ENCODE assay signal across 8 mouse cellular contexts in genomic region chr7:43313013-43313428, GRCm38 (mm10). TPM values are rescaled to one million over a fixed set of nuclear protein-coding genes. Genes with fewer than 3 reads are reported as not detected.
A peak's percentile ranks its signal among the peaks of the same experiment; 100 is the strongest.
DNase-seq lines count a peak whose midpoint lies in the region; ATAC-seq and TF ChIP-seq lines count a peak whose summit lies in the region.

Zfp715 (minus strand) TSS chr7:43313294.

- under 1% methylated on average over 33 of the region's 33 CpGs for WGBS in forebrain, embryonic 11.5 days
- under 1% methylated on average over 33 of the region's 33 CpGs for WGBS in heart, embryonic 16.5 days
- 0% methylated on average over 33 of the region's 33 CpGs for WGBS in liver, embryonic 15.5 days (ENCODE audit: insufficient replicate concordance)
- WGBS in neural tube, embryonic 12.5 days = under 1% methylated on average over 33 of the region's 33 CpGs

- peak; percentile 85 for TF ChIP-seq POLR2A in CH12.LX (IDR thresholded peaks at IDR 0.05; ENCODE audit: low read depth, low read length)

- dilution Hi-C loops in CH12.LX (cut with MboI; ENCODE audit: extremely low pct_ligation_motif_present, extremely low pct_unique_long_range_greater_than_20kb, low sequenced_read_pairs) = no loop called here

- peaks cover 13% of the 10 kb centered on the region for H3K79me2 ChIP-seq in CH12.LX (replicated peaks; ENCODE audit: control insufficient read depth, extremely low read depth, insufficient read depth, poor library complexity, severe bottlenecking)

- peaks cover 7 to 46% of the 10 kb centered on the region in 2 experiments for H3K4me1 ChIP-seq in CH12.LX (ENCODE audit: control insufficient read depth in 1 of 2, insufficient read depth in 2 of 2)
- H3K4me1 ChIP-seq in forebrain, embryonic 11.5 days (replicated peaks; ENCODE audit: control insufficient read depth, insufficient read depth, low read length) = no peaks in the 10 kb centered on the region
- peaks cover 15% of the 10 kb centered on the region for H3K4me1 ChIP-seq in heart, embryonic 16.5 days (ENCODE audit: control insufficient read depth, insufficient read depth, low read length)
- H3K4me1 ChIP-seq in liver, embryonic 15.5 days (replicated peaks) = peaks cover 44% of the 10 kb centered on the region
- peaks cover 23% of the 10 kb centered on the region for H3K4me1 ChIP-seq in neural tube, embryonic 12.5 days

- H3K9ac ChIP-seq in CH12.LX (ENCODE audit: insufficient read depth, low read depth) = peak within 1 kb of the TSS; percentile 64
- peak within 1 kb of the TSS; percentile 77 for H3K9ac ChIP-seq in forebrain, embryonic 11.5 days (ENCODE audit: low read length)
- peak within 1 kb of the TSS; percentile 84 for H3K9ac ChIP-seq in heart, embryonic 16.5 days (ENCODE audit: low read length)
- peak within 1 kb of the TSS; percentile 72 for H3K9ac ChIP-seq in liver, embryonic 15.5 days
- peak within 1 kb of the TSS; percentile 76 for H3K9ac ChIP-seq in neural tube, embryonic 12.5 days

- peak within 1 kb of the TSS; percentile 44 for H3K27ac ChIP-seq in CH12.LX (ENCODE audit: insufficient read depth, low read depth)
- H3K27ac ChIP-seq in forebrain, embryonic 11.5 days (ENCODE audit: low read depth, low read length) = peak within 1 kb of the TSS; percentile 53
- peak within 1 kb of the TSS; percentile 92 for H3K27ac ChIP-seq in heart, embryonic 16.5 days (ENCODE audit: low read length)
- peak within 1 kb of the TSS; percentile 80 for H3K27ac ChIP-seq in liver, embryonic 15.5 days (replicated peaks)
- H3K27ac ChIP-seq in neural tube, embryonic 12.5 days = peak within 1 kb of the TSS; percentile 20; the same call in 1 of the 2 replicates

- peak within 1 kb of the TSS; percentile 74 for H3K4me2 ChIP-seq in CH12.LX (ENCODE audit: insufficient read depth, low read depth, poor library complexity, severe bottlenecking)
- peak within 1 kb of the TSS; percentile 70 for H3K4me2 ChIP-seq in forebrain, embryonic 11.5 days (ENCODE audit: low read depth, low read length, severe bottlenecking)
- peak within 1 kb of the TSS; percentile 77 for H3K4me2 ChIP-seq in heart, embryonic 16.5 days (ENCODE audit: low read depth, low read length)
- peak within 1 kb of the TSS; percentile 88 for H3K4me2 ChIP-seq in liver, embryonic 15.5 days
- H3K4me2 ChIP-seq in neural tube, embryonic 12.5 days (replicated peaks) = peak within 1 kb of the TSS; percentile 78

- in situ Hi-C loops in CH12.LX (cut with MboI; ENCODE audit: low pct_ligation_motif_present, low pct_unique_long_range_greater_than_20kb, low sequenced_read_pairs) = no loop called here

- peak; percentile 97 for DNase-seq in CH12.LX (ENCODE audit: extremely low read depth)
- DNase-seq in c-Kit-positive CD71-positive TER-119-negative erythroid progenitor cells, embryonic 14.5 days (ENCODE audit: low read depth) = peak; percentile 88
- DNase-seq in forebrain, embryonic 11.5 days (ENCODE audit: low spot score) = peak; percentile 90
- peak; percentile 93 to 97 for DNase-seq in kidney, postnatal 36 days
- peak; percentile 97 for DNase-seq in telencephalon, adult 2 months (ENCODE audit: low read depth, low spot score)

- ATAC-seq in forebrain, embryonic 11.5 days (replicated peaks; ENCODE audit: low FRiP score) = peak; percentile 95
- peak; percentile 91 for ATAC-seq in heart, embryonic 16.5 days (replicated peaks; ENCODE audit: extremely low read depth, insufficient read depth, low FRiP score)
- ATAC-seq in liver, embryonic 15.5 days (ENCODE audit: insufficient read depth) = peak; percentile 91
- ATAC-seq in neural tube, embryonic 12.5 days (ENCODE audit: low FRiP score, low read depth) = peak; percentile 94

- H3K4me3 ChIP-seq in CH12.LX (replicated peaks in 1 of 3; ENCODE audit: low read depth in 2 of 3, low read length in 2 of 3, poor library complexity in 1 of 3) = peak within 1 kb of the TSS; percentile 80 to 98 (median 92)
- peak within 1 kb of the TSS; percentile 70 for H3K4me3 ChIP-seq in forebrain, embryonic 11.5 days (ENCODE audit: low read depth, low read length)
- H3K4me3 ChIP-seq in heart, embryonic 16.5 days (ENCODE audit: low read length) = peak within 1 kb of the TSS; percentile 82
- peak within 1 kb of the TSS; percentile 84 for H3K4me3 ChIP-seq in liver, embryonic 15.5 days (replicated peaks)
- H3K4me3 ChIP-seq in neural tube, embryonic 12.5 days = peak within 1 kb of the TSS; percentile 71

- TF ChIP-seq EP300 in CH12.LX (IDR thresholded peaks at IDR 0.05; ENCODE audit: low read length) = no peak

- no peaks in the 10 kb centered on the region for H3K27me3 ChIP-seq in CH12.LX (replicated peaks)
- no peaks in the 10 kb centered on the region for H3K27me3 ChIP-seq in forebrain, embryonic 11.5 days (ENCODE audit: control insufficient read depth, insufficient read depth, low read length)
- no peaks in the 10 kb centered on the region for H3K27me3 ChIP-seq in heart, embryonic 16.5 days (ENCODE audit: control insufficient read depth, insufficient read depth, low read length)
- no peaks in the 10 kb centered on the region for H3K27me3 ChIP-seq in liver, embryonic 15.5 days
- no peaks in the 10 kb centered on the region for H3K27me3 ChIP-seq in neural tube, embryonic 12.5 days (replicated peaks)

- no peak for TF ChIP-seq RAD21 in CH12.LX (IDR thresholded peaks at IDR 0.05; ENCODE audit: low read depth, low read length)

- no peak for TF ChIP-seq CTCF in CH12.LX (conservative IDR thresholded peaks at IDR 0.05 in 1 of 2, IDR thresholded peaks at IDR 0.05 in 1 of 2; ENCODE audit: low read depth in 2 of 2, low read length in 2 of 2)

- H3K36me3 ChIP-seq in CH12.LX (replicated peaks in 1 of 2; ENCODE audit: control insufficient read depth in 1 of 2, insufficient read depth in 1 of 2, low read length in 1 of 2) = peaks cover 14 to 28% of the 10 kb centered on the region in 2 experiments
- H3K36me3 ChIP-seq in forebrain, embryonic 11.5 days (ENCODE audit: control insufficient read depth, insufficient read depth, low read length) = no peaks in the 10 kb centered on the region
- peaks cover 9% of the 10 kb centered on the region; the same call in 1 of the 2 replicates for H3K36me3 ChIP-seq in heart, embryonic 16.5 days (ENCODE audit: control insufficient read depth, insufficient read depth)
- peaks cover 23% of the 10 kb centered on the region for H3K36me3 ChIP-seq in liver, embryonic 15.5 days (replicated peaks)
- peaks cover 17% of the 10 kb centered on the region for H3K36me3 ChIP-seq in neural tube, embryonic 12.5 days

- H3K9me3 ChIP-seq in CH12.LX (replicated peaks; ENCODE audit: low read length) = no peaks in the 10 kb centered on the region
- no peaks in the 10 kb centered on the region for H3K9me3 ChIP-seq in forebrain, embryonic 11.5 days (ENCODE audit: control insufficient read depth, low read length)
- 0 out of 2 replicates have a peak, but pooled peaks cover 2% of the 10 kb centered on the region for H3K9me3 ChIP-seq in heart, embryonic 16.5 days (replicated peaks; ENCODE audit: control insufficient read depth, low read length)
- no peaks in the 10 kb centered on the region for H3K9me3 ChIP-seq in liver, embryonic 15.5 days (replicated peaks)
- H3K9me3 ChIP-seq in neural tube, embryonic 12.5 days = no peaks in the 10 kb centered on the region

TF ChIP-seq in CH12.LX, 34 proteins besides CTCF, POLR2A, EP300 and RAD21:
- TF ChIP-seq HCFC1 (IDR thresholded peaks at IDR 0.05; ENCODE audit: low read depth, low read length) = peak; percentile 86
- TF ChIP-seq TBP (conservative IDR thresholded peaks at IDR 0.05; ENCODE audit: low read depth, low read length) = peak; percentile 79
- TF ChIP-seq SMC3 (IDR thresholded peaks at IDR 0.05; ENCODE audit: low read depth, low read length) = no peak
- peak; percentile 69; the same call in 1 of the 2 replicates for TF ChIP-seq NELFE (IDR thresholded peaks at IDR 0.05; ENCODE audit: low read depth, low read length)
- no peak for TF ChIP-seq GABPA (IDR thresholded peaks at IDR 0.05; ENCODE audit: insufficient replicate concordance, low read depth, low read length)
- no peak for TF ChIP-seq JUND (conservative IDR thresholded peaks at IDR 0.05; ENCODE audit: low read depth, low read length)
- peak; percentile 82; the same call in 1 of the 2 replicates for TF ChIP-seq MXI1 (IDR thresholded peaks at IDR 0.05; ENCODE audit: low read depth, low read length)
- TF ChIP-seq IRF4 (IDR thresholded peaks at IDR 0.05; ENCODE audit: low read depth, low read length) = 0 out of 2 replicates have a peak, but pooled peaks have one; percentile 15
- no peak; the same call in 1 of the 2 replicates for TF ChIP-seq ZMIZ1 (IDR thresholded peaks at IDR 0.05; ENCODE audit: low read depth, low read length)
- TF ChIP-seq NRF1 (IDR thresholded peaks at IDR 0.05; ENCODE audit: low read depth, low read length) = peak; percentile 84
- no peak for TF ChIP-seq ETS1 (conservative IDR thresholded peaks at IDR 0.05; ENCODE audit: low read depth, low read length)
- TF ChIP-seq ELF1 (IDR thresholded peaks at IDR 0.05; ENCODE audit: low read depth, low read length) = peak; percentile 88
- TF ChIP-seq TCF12 (IDR thresholded peaks at IDR 0.05; ENCODE audit: low read depth, low read length) = peak; percentile 75
- no peak for TF ChIP-seq JUN (IDR thresholded peaks at IDR 0.05; ENCODE audit: insufficient read depth, low read depth, low read length)
- TF ChIP-seq MYC (IDR thresholded peaks at IDR 0.05; ENCODE audit: low read depth, low read length) = peak; percentile 52; the same call in 1 of the 2 replicates
- peak; percentile 28; the same call in 1 of the 2 replicates for TF ChIP-seq MAX (IDR thresholded peaks at IDR 0.05; ENCODE audit: low read length)
- no peak for TF ChIP-seq MEF2A (IDR thresholded peaks at IDR 0.05; ENCODE audit: borderline replicate concordance, low read depth, low read length)
- peak; percentile 50 for TF ChIP-seq SIN3A (IDR thresholded peaks at IDR 0.05; ENCODE audit: low read length)
- no peak for TF ChIP-seq ZC3H11A (IDR thresholded peaks at IDR 0.05; ENCODE audit: low read depth, low read length)
- peak; percentile 70; the same call in 1 of the 2 replicates for TF ChIP-seq KAT2A (IDR thresholded peaks at IDR 0.05; ENCODE audit: insufficient replicate concordance, low read length)

RNA-seq across cellular contexts. Expression of gene Zfp715, which starts in this region (rescaled TPM):
- total RNA-seq in CH12.LX (2012; rRNA removed) = 9.8 and 10.9 TPM in 2 replicates
- total RNA-seq in CH12.LX (2014; rRNA removed) = 17.1 and 19.1 TPM in 2 replicates
- polyA plus RNA-seq in CH12.LX (2012; ENCODE audit: insufficient read length, low read depth) = 10.7 and 13.3 TPM in 2 replicates
- polyA plus RNA-seq in forebrain, embryonic 11.5 days (2014; fragmentation: Nextera tagmentation; extraction: Ambion mirVana) = 13.8 and 14.5 TPM in 2 replicates
- 10.6 and 12.2 TPM in 2 replicates for polyA plus RNA-seq in heart, embryonic 16.5 days (2015; fragmentation: Nextera tagmentation; extraction: Ambion mirVana)
- 4.2 and 4.4 TPM in 2 replicates for polyA plus RNA-seq in liver, embryonic 15.5 days (2015; fragmentation: Nextera tagmentation; extraction: Ambion mirVana)
- 14.7 and 17.5 TPM in 2 replicates for polyA plus RNA-seq in neural tube, embryonic 12.5 days (2016; fragmentation: Nextera tagmentation; extraction: Ambion mirVana)

Comparison
In these comparisons a context has a peak if more than half of its experiments do, and no peak if none do; other contexts are left out.
1. Peak in every context shown above with its lines: DNase-seq, ATAC-seq, H3K4me3 ChIP-seq and H3K27ac ChIP-seq.
2. H3K27ac ChIP-seq: peak in every context shown above with its lines; median percentile 92 in heart, embryonic 16.5 days; 80 in liver, embryonic 15.5 days; 53 in forebrain, embryonic 11.5 days; 44 in CH12.LX; 20 in neural tube, embryonic 12.5 days.